In genomic region chr15:84828603-84829002, GRCm38 (mm10) we compare ENCODE assay signal across 15 mouse cellular contexts. TPM values are rescaled to one million over a fixed set of nuclear protein-coding genes. Genes with fewer than 3 reads are reported as not detected.
A peak's percentile ranks its signal among the peaks of the same experiment; 100 is the strongest.
DNase-seq lines count a peak whose midpoint lies in the region; ATAC-seq and TF ChIP-seq lines count a peak whose summit lies in the region.
"Had no signal": no experiment of that assay in that cellular context is flagged by ENCODE, and none has a peak within 500 bp of the region (broad histone marks: within the 10 kb centered on the region; RNA-seq: fewer than 3 reads in every experiment).

No protein-coding gene starts in this region.

- peak overlapping the region; percentile 42; the same call in 1 of the 2 replicates for H3K27ac ChIP-seq in forebrain, embryonic 16.5 days (ENCODE audit: low read length)
- H3K27ac ChIP-seq in forebrain, embryonic 12.5 days: no peak overlapping the region
- 0 out of 2 replicates have a peak overlapping the region, but pooled peaks have one; percentile 5 for H3K27ac ChIP-seq in hindbrain, embryonic 15.5 days (replicated peaks)
- no peak overlapping the region for H3K27ac ChIP-seq in hindbrain, embryonic 12.5 days
- peak overlapping the region; percentile 74 for H3K27ac ChIP-seq in neural tube, embryonic 13.5 days (replicated peaks)
- H3K27ac ChIP-seq in neural tube, embryonic 15.5 days (replicated peaks): peak overlapping the region; percentile 56
- H3K27ac ChIP-seq in stomach, postnatal 0 days (replicated peaks): no peak overlapping the region
- H3K27ac ChIP-seq: embryonic facial prominence, embryonic 10.5 days; heart, embryonic 10.5 days had no signal

- H3K9ac ChIP-seq in forebrain, embryonic 16.5 days (replicated peaks; ENCODE audit: low read depth, low read length): no peak overlapping the region
- no peak overlapping the region for H3K9ac ChIP-seq in forebrain, embryonic 12.5 days
- H3K9ac ChIP-seq in hindbrain, embryonic 15.5 days: no peak overlapping the region
- no peak overlapping the region for H3K9ac ChIP-seq in hindbrain, embryonic 12.5 days
- peak overlapping the region; percentile 34; the same call in 1 of the 2 replicates for H3K9ac ChIP-seq in neural tube, embryonic 13.5 days
- H3K9ac ChIP-seq in neural tube, embryonic 15.5 days (replicated peaks): no peak overlapping the region
- H3K9ac ChIP-seq in stomach, postnatal 0 days (ENCODE audit: low read length): no peak overlapping the region

- WGBS in forebrain, embryonic 16.5 days: 58% methylated on average over 12 of the region's 12 CpGs
- WGBS in forebrain, embryonic 12.5 days: 83% methylated on average over 12 of the region's 12 CpGs
- 39% methylated on average over 12 of the region's 12 CpGs for WGBS in hindbrain, embryonic 15.5 days
- 84% methylated on average over 12 of the region's 12 CpGs for WGBS in hindbrain, embryonic 12.5 days
- WGBS in neural tube, embryonic 13.5 days: 56% methylated on average over 12 of the region's 12 CpGs
- 28% methylated on average over 12 of the region's 12 CpGs for WGBS in neural tube, embryonic 15.5 days
- WGBS in stomach, postnatal 0 days: 90% methylated on average over 12 of the region's 12 CpGs

- no peak for TF ChIP-seq CTCF in stomach, postnatal 0 days (IDR thresholded peaks at IDR 0.05; ENCODE audit: low read depth)

- no peak overlapping the region for H3K4me2 ChIP-seq in forebrain, embryonic 16.5 days (ENCODE audit: low read length)
- no peak overlapping the region for H3K4me2 ChIP-seq in forebrain, embryonic 12.5 days
- H3K4me2 ChIP-seq in hindbrain, embryonic 15.5 days: no peak overlapping the region
- H3K4me2 ChIP-seq in hindbrain, embryonic 12.5 days (replicated peaks): no peak overlapping the region
- H3K4me2 ChIP-seq in neural tube, embryonic 13.5 days: no peak overlapping the region
- H3K4me2 ChIP-seq in neural tube, embryonic 15.5 days: peak overlapping the region; percentile 19; the same call in 1 of the 2 replicates
- no peak overlapping the region for H3K4me2 ChIP-seq in stomach, postnatal 0 days (replicated peaks; ENCODE audit: low read depth)

- no peaks in the 10 kb centered on the region for H3K36me3 ChIP-seq in forebrain, embryonic 16.5 days (ENCODE audit: control insufficient read depth, insufficient read depth)
- H3K36me3 ChIP-seq in forebrain, embryonic 12.5 days (replicated peaks): no peaks in the 10 kb centered on the region
- H3K36me3 ChIP-seq in hindbrain, embryonic 15.5 days: no peaks in the 10 kb centered on the region
- no peaks in the 10 kb centered on the region for H3K36me3 ChIP-seq in hindbrain, embryonic 12.5 days
- H3K36me3 ChIP-seq in neural tube, embryonic 13.5 days: no peaks in the 10 kb centered on the region
- no peaks in the 10 kb centered on the region for H3K36me3 ChIP-seq in neural tube, embryonic 15.5 days
- no peaks in the 10 kb centered on the region for H3K36me3 ChIP-seq in stomach, postnatal 0 days (ENCODE audit: control insufficient read depth, insufficient read depth, low read length)
- H3K36me3 ChIP-seq: heart, embryonic 10.5 days had no signal

- H3K4me1 ChIP-seq in forebrain, embryonic 16.5 days (replicated peaks; ENCODE audit: control insufficient read depth, insufficient read depth, low read length): peaks cover 43% of the 10 kb centered on the region
- H3K4me1 ChIP-seq in forebrain, embryonic 12.5 days: peaks cover 50% of the 10 kb centered on the region
- peaks cover 45% of the 10 kb centered on the region for H3K4me1 ChIP-seq in hindbrain, embryonic 15.5 days (replicated peaks)
- H3K4me1 ChIP-seq in hindbrain, embryonic 12.5 days: peaks cover 40% of the 10 kb centered on the region
- H3K4me1 ChIP-seq in neural tube, embryonic 13.5 days (replicated peaks): peaks cover 66% of the 10 kb centered on the region
- peaks cover 49% of the 10 kb centered on the region for H3K4me1 ChIP-seq in neural tube, embryonic 15.5 days
- H3K4me1 ChIP-seq in stomach, postnatal 0 days (replicated peaks; ENCODE audit: control insufficient read depth, insufficient read depth): no peaks in the 10 kb centered on the region
- H3K4me1 ChIP-seq: heart, embryonic 10.5 days had no signal

- no peak for TF ChIP-seq EP300 in stomach, postnatal 0 days (optimal IDR thresholded peaks at IDR 0.05)

- H3K4me3 ChIP-seq in forebrain, embryonic 16.5 days (replicated peaks; ENCODE audit: low read length): no peak overlapping the region
- no peak overlapping the region for H3K4me3 ChIP-seq in forebrain, embryonic 12.5 days (replicated peaks)
- no peak overlapping the region for H3K4me3 ChIP-seq in hindbrain, embryonic 15.5 days
- H3K4me3 ChIP-seq in hindbrain, embryonic 12.5 days: no peak overlapping the region
- no peak overlapping the region for H3K4me3 ChIP-seq in neural tube, embryonic 13.5 days
- H3K4me3 ChIP-seq in neural tube, embryonic 15.5 days (replicated peaks): no peak overlapping the region
- no peak overlapping the region for H3K4me3 ChIP-seq in stomach, postnatal 0 days (ENCODE audit: low read depth, low read length)
- H3K4me3 ChIP-seq: embryonic facial prominence, embryonic 10.5 days; heart, embryonic 10.5 days had no signal

- no peaks in the 10 kb centered on the region for H3K9me3 ChIP-seq in forebrain, embryonic 16.5 days (ENCODE audit: control insufficient read depth, low read length)
- no peaks in the 10 kb centered on the region for H3K9me3 ChIP-seq in forebrain, embryonic 12.5 days
- H3K9me3 ChIP-seq in hindbrain, embryonic 15.5 days: no peaks in the 10 kb centered on the region
- H3K9me3 ChIP-seq in hindbrain, embryonic 12.5 days (replicated peaks): no peaks in the 10 kb centered on the region
- H3K9me3 ChIP-seq in neural tube, embryonic 13.5 days: no peaks in the 10 kb centered on the region
- no peaks in the 10 kb centered on the region for H3K9me3 ChIP-seq in neural tube, embryonic 15.5 days (replicated peaks)
- no peaks in the 10 kb centered on the region for H3K9me3 ChIP-seq in stomach, postnatal 0 days (ENCODE audit: control insufficient read depth, low read length)
- H3K9me3 ChIP-seq: embryonic facial prominence, embryonic 10.5 days; heart, embryonic 10.5 days had no signal

- ATAC-seq in forebrain, embryonic 16.5 days: peak; percentile 48
- no peak for ATAC-seq in forebrain, embryonic 12.5 days (ENCODE audit: low FRiP score)
- no peak for ATAC-seq in hindbrain, embryonic 15.5 days (ENCODE audit: low FRiP score, low read depth)
- no peak for ATAC-seq in hindbrain, embryonic 12.5 days (ENCODE audit: low FRiP score)
- ATAC-seq in neural tube, embryonic 13.5 days (ENCODE audit: low read depth): 0 out of 2 replicates have a peak, but pooled peaks have one; percentile 19
- ATAC-seq in neural tube, embryonic 15.5 days (ENCODE audit: low FRiP score): 0 out of 2 replicates have a peak, but pooled peaks have one; percentile 29
- no peak for ATAC-seq in stomach, postnatal 0 days (ENCODE audit: low FRiP score, low TSS enrichment)
- ATAC-seq: activated CD4-positive, CD25-positive, alpha-beta regulatory T cell, adult 4 months had no signal

- no peaks in the 10 kb centered on the region for H3K27me3 ChIP-seq in forebrain, embryonic 16.5 days (replicated peaks; ENCODE audit: control insufficient read depth, insufficient read depth, low read length)
- no peaks in the 10 kb centered on the region for H3K27me3 ChIP-seq in forebrain, embryonic 12.5 days
- H3K27me3 ChIP-seq in hindbrain, embryonic 15.5 days: no peaks in the 10 kb centered on the region
- H3K27me3 ChIP-seq in hindbrain, embryonic 12.5 days: no peaks in the 10 kb centered on the region
- H3K27me3 ChIP-seq in neural tube, embryonic 13.5 days: no peaks in the 10 kb centered on the region
- no peaks in the 10 kb centered on the region for H3K27me3 ChIP-seq in neural tube, embryonic 15.5 days (replicated peaks)
- H3K27me3 ChIP-seq in stomach, postnatal 0 days (ENCODE audit: control insufficient read depth, insufficient read depth, low read length): no peaks in the 10 kb centered on the region
- H3K27me3 ChIP-seq: CH12.LX, Patski had no signal

- no peak for DNase-seq in neural tube, embryonic 10.5 days (ENCODE audit: extremely low spot score, low spot score)
- no peak for DNase-seq in stomach, postnatal 0 days (ENCODE audit: low spot score)
- DNase-seq: adrenal gland, postnatal 14 days; cerebellum, adult 2 months had no signal

RNA-seq across cellular contexts. Expression of gene Phf21b, which starts 27.2 kb away (rescaled TPM):
- polyA plus RNA-seq in forebrain, embryonic 16.5 days (2015; fragmentation: Nextera tagmentation; extraction: Ambion mirVana): 9.7 and 10.2 TPM in 2 replicates
- 17.6 and 24.4 TPM in 2 replicates for polyA plus RNA-seq in forebrain, embryonic 12.5 days (2016; fragmentation: Nextera tagmentation; extraction: Ambion mirVana)
- 4.0 and 4.4 TPM in 2 replicates for polyA plus RNA-seq in hindbrain, embryonic 15.5 days (2015; fragmentation: Nextera tagmentation; extraction: Ambion mirVana)
- 16.5 and 18.0 TPM in 2 replicates for polyA plus RNA-seq in hindbrain, embryonic 12.5 days (2016; fragmentation: Nextera tagmentation; extraction: Ambion mirVana)
- 11.5 and 12.6 TPM in 2 replicates for polyA plus RNA-seq in neural tube, embryonic 13.5 days (2015; fragmentation: Nextera tagmentation; extraction: Ambion mirVana)
- 2.6 and 3.3 TPM in 2 replicates for polyA plus RNA-seq in neural tube, embryonic 15.5 days (2015; fragmentation: Nextera tagmentation; extraction: Ambion mirVana)
- polyA plus RNA-seq in stomach, postnatal 0 days (2015; fragmentation: Nextera tagmentation; extraction: Ambion mirVana): 0.12 and 0.16 TPM in 2 replicates

Comparison
In these comparisons a context has a peak if more than half of its experiments do, and no peak if none do; other contexts are left out.
1. ATAC-seq: peak in forebrain, embryonic 16.5 days (single experiment), neural tube, embryonic 13.5 days (single experiment) and neural tube, embryonic 15.5 days (single experiment); none in forebrain, embryonic 12.5 days (single experiment), hindbrain, embryonic 15.5 days (single experiment), hindbrain, embryonic 12.5 days (single experiment) and stomach, postnatal 0 days (single experiment).
2. H3K27ac ChIP-seq: peak in forebrain, embryonic 16.5 days (single experiment), hindbrain, embryonic 15.5 days (single experiment), neural tube, embryonic 13.5 days (single experiment) and neural tube, embryonic 15.5 days (single experiment); none in forebrain, embryonic 12.5 days (single experiment), hindbrain, embryonic 12.5 days (single experiment) and stomach, postnatal 0 days (single experiment).